Mouse (Mus musculus): ENCODE data around the gene Arv1. TPM values are rescaled to one million over a fixed set of nuclear protein-coding genes. Genes with fewer than 3 reads are reported as not detected.

Gene Arv1
- 15.4 and 16.1 TPM in 2 replicates for polyA plus RNA-seq (2012; ENCODE audit: low replicate concordance)

DNA sequence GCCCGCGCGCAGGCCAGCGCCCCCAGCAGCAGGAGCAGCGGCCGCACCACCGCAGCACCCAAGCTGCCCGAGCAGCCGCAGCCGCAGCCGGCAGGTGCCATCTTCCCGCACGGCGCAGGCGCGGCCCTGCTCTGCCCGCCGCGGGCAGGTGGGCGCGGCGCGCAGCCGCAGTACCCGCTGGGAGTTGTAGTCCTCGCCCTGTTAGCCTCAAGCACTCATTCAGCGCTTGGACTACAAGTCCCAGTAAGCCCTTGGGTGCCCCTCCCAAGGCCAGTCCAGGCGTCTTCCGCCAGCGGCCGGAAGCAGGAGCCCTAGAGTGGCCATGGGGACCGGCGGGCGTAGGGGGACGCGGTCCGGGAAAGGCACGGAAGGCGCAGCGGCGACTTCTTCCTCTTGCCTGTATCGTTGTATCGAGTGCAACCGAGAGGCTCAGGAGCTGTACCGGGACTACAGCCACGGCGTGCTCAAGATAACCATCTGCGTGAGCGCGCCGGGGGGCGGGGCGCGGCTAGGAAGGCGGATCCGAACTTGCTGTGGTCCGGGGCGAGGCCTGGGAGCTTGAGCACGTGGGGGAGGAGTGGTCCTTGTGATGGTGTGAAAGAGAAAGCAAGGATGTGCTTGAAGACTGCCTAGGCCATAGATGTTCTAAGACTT is at the start of gene Arv1, which contains the start of gene Ttc13:
Arv1 (plus strand) TSS at position 278 of the 654 bp plus-strand sequence.
Ttc13 (minus strand) TSS at position 122 of the 654 bp plus-strand sequence.

DNA sequence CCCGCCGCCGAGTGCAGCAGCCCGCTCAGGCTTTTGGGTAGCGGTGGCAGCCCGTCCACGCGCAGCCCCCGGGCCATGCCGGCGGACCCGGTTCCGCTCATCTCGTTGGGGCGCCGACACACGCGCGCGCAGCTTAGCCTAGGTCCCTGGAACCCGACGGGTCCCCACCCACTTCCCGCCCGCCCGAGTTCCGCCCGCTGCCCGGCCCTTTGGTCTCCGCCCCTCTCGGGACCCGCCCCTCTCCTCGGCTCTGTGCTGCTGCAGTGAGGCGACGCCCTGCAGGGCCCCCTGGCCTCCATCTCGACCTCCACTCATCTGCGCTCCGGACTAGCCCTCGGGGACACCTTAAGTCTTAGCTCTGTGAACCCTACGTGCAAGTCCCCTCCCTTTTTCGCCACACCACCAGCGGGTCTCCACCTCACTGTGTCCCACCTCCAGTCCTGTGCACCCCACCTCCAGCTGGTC is 29.8 kb downstream of the Arv1 start, which contains the start of gene Fam89a:
Fam89a (minus strand) TSS at position 124 of the 465 bp plus-strand sequence.

Other genes starting within 250 kb of the Arv1 start
- gene Cog2, start 201.4 kb upstream of the Arv1 start, polyA plus RNA-seq (2012; ENCODE audit: low replicate concordance): 9.6 and 9.9 TPM in 2 replicates
- gene Agt, start 152.4 kb upstream of the Arv1 start, polyA plus RNA-seq (2012; ENCODE audit: low replicate concordance): not detected in 2 replicates
- gene Capn9, start 146.0 kb upstream of the Arv1 start, polyA plus RNA-seq (2012; ENCODE audit: low replicate concordance): 0.15 and 0.22 TPM in 2 replicates
- 14.4 and 17.5 TPM in 2 replicates for gene 2310022B05Rik, start 58.8 kb upstream of the Arv1 start, polyA plus RNA-seq (2012; ENCODE audit: low replicate concordance)
- 7.2 and 17.7 TPM in 2 replicates for gene Ttc13, start 156 bp upstream of the Arv1 start, polyA plus RNA-seq (2012; ENCODE audit: low replicate concordance)
- 0.39 and 0.44 TPM in 2 replicates for gene Fam89a, start 29.7 kb downstream of the Arv1 start, polyA plus RNA-seq (2012; ENCODE audit: low replicate concordance)
- gene Trim67, start 71.0 kb downstream of the Arv1 start, polyA plus RNA-seq (2012; ENCODE audit: low replicate concordance): 0.05 TPM in 1 of 2 replicates, not detected in the other
- 34.3 and 41.1 TPM in 2 replicates for gene Gnpat, start 140.9 kb downstream of the Arv1 start, polyA plus RNA-seq (2012; ENCODE audit: low replicate concordance)
- 8.6 and 25.1 TPM in 2 replicates for gene 2810004N23Rik, start 141.0 kb downstream of the Arv1 start, polyA plus RNA-seq (2012; ENCODE audit: low replicate concordance)
- 7.1 and 9.2 TPM in 2 replicates for gene Exoc8, start 175.6 kb downstream of the Arv1 start, polyA plus RNA-seq (2012; ENCODE audit: low replicate concordance)
- 2.7 and 9.9 TPM in 2 replicates for gene Sprtn, start 175.7 kb downstream of the Arv1 start, polyA plus RNA-seq (2012; ENCODE audit: low replicate concordance)
- 15.7 and 16.8 TPM in 2 replicates for gene Egln1, start 227.2 kb downstream of the Arv1 start, polyA plus RNA-seq (2012; ENCODE audit: low replicate concordance)

Data from leukemia stem cell, adult 10-12 weeks (primary cell).